Mouse (Mus musculus) hindbrain, embryonic 15.5 days (tissue): ENCODE data around the gene Hoxd1. TPM values are rescaled to one million over a fixed set of nuclear protein-coding genes. Genes with fewer than 3 reads are reported as not detected.

Experiments
- ATAC-seq: fragments of 200-750 bp; cut with Nextera tagmentation; 2 replicates; pipeline ENCODE4 v1.8.0; 2017; ENCODE audit warnings: low read depth, moderate number of reproducible peaks, moderate TSS enrichment; ENCODE audit not compliant: low FRiP score
- H3K27ac ChIP-seq: fragments of 300-500 bp; sonication (generic); replicated peaks from 2 replicates; pipeline ENCODE4 v1.5.1; 2015; ENCODE audit warnings: mild to moderate bottlenecking, inconsistent platforms
- H3K27me3 ChIP-seq: fragments of 300-500 bp; sonication (generic); 2 replicates; pipeline ENCODE4 v1.6.1; 2015; ENCODE audit warnings: control low read depth, inconsistent platforms
- H3K36me3 ChIP-seq: fragments of 300-500 bp; sonication (generic); 2 replicates; pipeline ENCODE4 v1.6.1; 2015; ENCODE audit warnings: control low read depth, inconsistent platforms
- H3K4me1 ChIP-seq: fragments of 300-500 bp; sonication (generic); replicated peaks from 2 replicates; pipeline ENCODE4 v1.6.1; 2015; ENCODE audit warnings: control low read depth, inconsistent platforms
- H3K4me2 ChIP-seq: fragments of 300-500 bp; sonication (generic); 2 replicates; pipeline ENCODE4 v1.6.1; 2015; ENCODE audit warnings: moderate library complexity, mild to moderate bottlenecking, inconsistent platforms
- H3K4me3 ChIP-seq: fragments of 300-500 bp; sonication (generic); 2 replicates; pipeline ENCODE4 v1.5.1; 2015; ENCODE audit warnings: mild to moderate bottlenecking, inconsistent platforms
- H3K9ac ChIP-seq: fragments of 300-500 bp; sonication (generic); 2 replicates; pipeline ENCODE4 v1.6.1; 2015; ENCODE audit warnings: inconsistent platforms
- H3K9me3 ChIP-seq: fragments of 300-500 bp; sonication (generic); 2 replicates; pipeline ENCODE4 v1.6.1; 2016; ENCODE audit warnings: control low read depth, inconsistent platforms
- WGBS: fragments of 180-500 bp; shearing (Covaris S2); methylation state at CpG from one replicate; pipeline ENCODE4 v1.1.7; 2015; 5-methylcytosine and 5-hydroxymethylcytosine counted together
- polyA plus RNA-seq: library from polyadenylated mRNA; unstranded; fragments of >200 nt; fragmentation: Nextera tagmentation; extraction: Ambion mirVana; gene quantifications from 2 replicates; pipeline ENCODE4 v1.2.1, GENCODE M21; 2015

Gene Hoxd1
- polyA plus RNA-seq, 1 experiment from 2014 or later, result 1.2 TPM

DNA sequence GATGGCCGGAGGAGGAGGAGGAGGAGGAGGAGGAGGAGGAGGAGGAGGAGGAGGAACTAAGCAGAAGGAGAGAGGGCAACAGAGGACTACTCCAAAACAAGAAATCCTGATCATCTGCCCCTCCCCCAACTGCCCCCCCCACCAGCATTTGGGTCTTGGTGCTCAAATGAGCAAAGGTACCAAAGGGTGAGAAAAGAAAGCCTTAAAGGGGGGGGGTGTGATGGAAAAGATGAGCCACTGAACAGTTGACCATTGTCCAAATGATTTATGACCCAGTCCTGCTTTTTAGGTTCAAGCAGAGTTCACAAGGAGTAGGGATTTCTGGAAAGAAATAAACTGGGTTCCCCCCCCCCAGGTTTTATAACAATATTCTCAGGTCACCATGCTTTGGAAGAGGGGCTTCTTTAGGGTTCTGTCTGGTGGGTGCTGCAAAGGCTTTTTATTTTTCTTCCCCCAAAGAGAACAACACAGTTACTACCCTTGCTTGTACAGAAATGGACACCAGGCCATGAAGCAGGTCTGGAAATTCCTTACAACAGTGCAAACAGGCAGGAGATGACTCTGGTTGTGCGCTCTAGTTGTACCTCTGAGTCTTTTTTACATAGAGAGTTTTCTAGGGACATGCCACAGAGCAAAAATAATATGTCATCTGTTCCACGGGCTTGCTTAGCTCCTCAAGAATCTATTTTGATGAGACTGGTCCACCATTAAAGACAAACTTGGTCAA is 21.4 kb upstream of the Hoxd1 start:
- WGBS, result 26% methylated on average over 2 of the region's 3 CpGs
- peaks cover 21% of the 10 kb centered on the region for H3K4me1 ChIP-seq
- no peak overlapping the region for H3K9ac ChIP-seq
- no peaks in the 10 kb centered on the region for H3K9me3 ChIP-seq
- H3K36me3 ChIP-seq, result no peaks in the 10 kb centered on the region
- peaks cover 44% of the 10 kb centered on the region for H3K27me3 ChIP-seq
- peak overlapping the region; percentile 31 for H3K4me2 ChIP-seq
- H3K27ac ChIP-seq, result peak overlapping the region; percentile 65
- H3K4me3 ChIP-seq, result no peak overlapping the region
- ATAC-seq, result no peak

DNA sequence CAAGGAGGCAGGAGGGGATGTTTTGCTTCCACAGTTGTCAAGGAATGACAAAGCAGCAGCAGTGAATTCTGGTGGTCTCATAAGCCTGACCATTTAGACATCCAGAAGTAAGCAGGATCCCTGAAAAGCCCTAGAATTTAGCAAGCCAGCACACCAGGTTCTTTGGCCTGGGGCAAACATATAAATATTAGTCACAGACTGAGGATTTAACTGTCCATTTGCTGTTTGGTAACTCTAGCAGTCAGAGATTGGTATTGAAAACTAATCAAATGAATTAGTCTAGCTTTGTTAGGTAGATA is 20.9 kb upstream of the Hoxd1 start:
- Histone ChIP-seq H3K4me2 (peak overlapping the region; percentile 31), H3K9me3 (no peaks in the 10 kb centered on the region), H3K27me3 (peaks cover 44% of the 10 kb centered on the region), H3K9ac (no peak overlapping the region), H3K4me3 (no peak overlapping the region), H3K4me1 (peaks cover 24% of the 10 kb centered on the region), H3K36me3 (no peaks in the 10 kb centered on the region), H3K27ac (peak overlapping the region; percentile 65)
- ATAC-seq, result no peak

DNA sequence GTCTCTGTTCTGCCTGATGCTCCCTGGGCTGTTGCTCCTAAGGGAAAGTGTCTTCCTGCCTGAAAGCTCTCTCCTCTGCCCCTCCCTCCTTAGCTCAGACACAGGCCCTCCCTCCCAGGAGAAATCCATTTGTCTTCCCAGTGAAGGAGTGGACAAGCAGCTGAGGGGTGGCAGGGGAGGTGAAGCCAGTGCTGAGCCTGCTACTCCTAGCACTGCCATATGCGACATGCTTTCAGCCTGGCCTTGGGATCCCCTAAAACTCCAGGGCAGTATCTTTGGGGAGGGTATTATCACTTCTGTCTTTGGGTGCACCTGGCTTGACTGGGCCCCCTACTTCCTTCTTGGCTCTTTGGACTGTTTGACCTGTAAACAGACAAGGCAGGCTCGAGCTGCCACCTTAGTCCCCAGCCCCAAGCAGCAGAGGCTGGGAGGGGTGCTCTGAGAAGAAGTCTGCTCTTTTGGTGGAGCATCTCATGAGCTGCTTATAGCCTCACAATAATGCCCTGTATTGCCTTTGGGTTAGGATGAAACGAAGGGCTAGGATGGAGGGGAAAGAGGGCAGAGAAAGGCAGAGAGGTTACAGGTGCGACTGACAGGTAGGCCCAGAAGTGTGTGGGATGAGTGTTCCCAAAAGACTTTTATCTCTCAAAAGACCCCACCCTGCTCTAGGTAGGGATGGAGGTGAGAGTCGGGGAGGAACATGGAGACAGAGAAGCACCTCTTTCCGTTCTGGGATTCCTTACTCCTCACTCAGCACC is 17.1 kb upstream of the Hoxd1 start:
- Histone ChIP-seq H3K36me3 (no peaks in the 10 kb centered on the region), H3K9ac (peak overlapping the region; percentile 53), H3K4me3 (peak overlapping the region; percentile 32), H3K27ac (peak overlapping the region; percentile 85), H3K27me3 (peaks cover 40% of the 10 kb centered on the region), H3K4me2 (peak overlapping the region; percentile 64), H3K4me1 (peaks cover 37% of the 10 kb centered on the region), H3K9me3 (no peaks in the 10 kb centered on the region)
- WGBS, result 3% methylated on average over 6 of the region's 6 CpGs
- 0 out of 2 replicates have a peak, but pooled peaks have one; percentile 6 for ATAC-seq

DNA sequence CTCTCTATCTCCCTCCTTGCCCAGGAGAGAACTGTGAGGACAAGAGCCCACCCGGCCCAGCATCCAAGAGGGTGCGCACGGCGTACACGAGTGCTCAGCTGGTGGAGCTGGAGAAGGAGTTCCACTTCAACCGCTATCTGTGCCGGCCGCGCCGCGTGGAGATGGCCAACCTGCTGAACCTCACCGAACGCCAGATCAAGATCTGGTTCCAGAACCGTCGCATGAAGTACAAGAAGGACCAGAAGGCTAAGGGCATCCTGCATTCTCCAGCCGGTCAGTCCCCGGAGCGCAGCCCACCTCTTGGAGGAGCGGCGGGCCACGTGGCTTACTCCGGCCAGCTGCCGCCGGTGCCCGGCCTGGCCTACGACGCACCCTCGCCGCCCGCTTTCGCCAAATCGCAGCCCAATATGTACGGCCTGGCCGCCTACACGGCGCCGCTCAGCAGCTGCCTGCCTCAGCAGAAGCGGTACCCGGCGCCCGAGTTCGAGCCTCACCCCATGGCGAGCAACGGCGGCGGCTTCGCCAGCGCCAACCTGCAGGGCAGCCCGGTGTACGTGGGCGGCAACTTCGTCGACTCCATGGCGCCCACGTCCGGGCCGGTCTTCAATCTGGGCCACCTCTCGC is 16.4 kb upstream of the Hoxd1 start:
- Histone ChIP-seq H3K4me2 (peak overlapping the region; percentile 64), H3K27me3 (peaks cover 44% of the 10 kb centered on the region), H3K9ac (peak overlapping the region; percentile 53), H3K27ac (peak overlapping the region; percentile 85), H3K9me3 (no peaks in the 10 kb centered on the region), H3K36me3 (no peaks in the 10 kb centered on the region), H3K4me3 (peak overlapping the region; percentile 32), H3K4me1 (peaks cover 35% of the 10 kb centered on the region)
- no peak for ATAC-seq
- WGBS, result under 1% methylated on average over 58 of the region's 58 CpGs

DNA sequence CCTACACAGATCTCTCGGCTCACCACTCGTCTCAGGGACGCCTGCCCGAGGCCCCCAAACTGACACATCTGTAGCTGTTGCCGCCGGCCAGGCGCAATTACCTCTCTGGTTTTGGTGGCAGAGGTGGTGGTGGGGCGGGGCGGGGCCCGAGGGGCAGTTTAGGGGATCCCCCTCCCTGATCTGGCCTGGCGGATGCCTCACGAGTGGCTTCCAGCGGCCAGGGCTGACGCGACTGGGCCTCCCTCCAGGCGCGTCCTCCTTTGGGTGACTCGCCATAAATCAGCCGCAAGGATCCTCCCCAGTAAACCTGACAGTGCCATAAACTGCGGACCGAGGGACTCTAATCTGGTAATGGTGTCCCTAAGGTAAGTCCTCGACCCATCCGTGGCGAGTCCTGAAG is 15.8 kb upstream of the Hoxd1 start:
- no peak for ATAC-seq
- peaks cover 29% of the 10 kb centered on the region for H3K4me1 ChIP-seq
- peaks cover 44% of the 10 kb centered on the region for H3K27me3 ChIP-seq
- no peaks in the 10 kb centered on the region for H3K36me3 ChIP-seq
- H3K9me3 ChIP-seq, result no peaks in the 10 kb centered on the region
- H3K27ac ChIP-seq, result peak overlapping the region; percentile 85
- WGBS, result 2% methylated on average over 24 of the region's 24 CpGs
- H3K4me2 ChIP-seq, result peak overlapping the region; percentile 64
- peak overlapping the region; percentile 53 for H3K9ac ChIP-seq
- peak overlapping the region; percentile 32 for H3K4me3 ChIP-seq

DNA sequence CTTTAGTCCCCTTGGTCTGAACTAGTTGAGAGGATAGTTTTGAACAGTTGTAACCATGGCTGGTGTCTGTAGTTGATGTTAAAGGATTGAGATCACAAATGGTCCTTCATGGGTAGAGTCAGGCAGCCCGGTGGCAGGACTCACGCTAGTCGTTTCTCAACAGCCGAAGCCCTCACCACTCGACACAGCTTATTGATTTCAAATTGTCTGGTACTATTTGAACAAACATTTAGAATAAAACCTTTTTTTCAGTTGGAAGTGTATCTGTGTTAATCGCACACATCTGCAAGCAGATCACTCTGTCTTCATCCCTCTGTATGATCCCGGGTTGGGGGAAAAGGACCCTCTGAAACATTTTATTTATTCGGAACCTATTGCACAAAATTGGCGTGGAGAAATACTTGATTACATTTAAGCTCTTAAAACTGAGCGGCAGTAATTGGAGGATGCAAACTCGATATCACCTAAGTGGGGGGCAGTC is 15.1 kb upstream of the Hoxd1 start:
- peak overlapping the region; percentile 64 for H3K4me2 ChIP-seq
- H3K36me3 ChIP-seq, result no peaks in the 10 kb centered on the region
- 6% methylated on average over 11 of the region's 11 CpGs for WGBS
- peaks cover 33% of the 10 kb centered on the region for H3K4me1 ChIP-seq
- H3K9me3 ChIP-seq, result no peaks in the 10 kb centered on the region
- H3K9ac ChIP-seq, result peak overlapping the region; percentile 53
- peak overlapping the region; percentile 85 for H3K27ac ChIP-seq
- peak overlapping the region; percentile 32 for H3K4me3 ChIP-seq
- no peak for ATAC-seq
- H3K27me3 ChIP-seq, result peaks cover 44% of the 10 kb centered on the region

DNA sequence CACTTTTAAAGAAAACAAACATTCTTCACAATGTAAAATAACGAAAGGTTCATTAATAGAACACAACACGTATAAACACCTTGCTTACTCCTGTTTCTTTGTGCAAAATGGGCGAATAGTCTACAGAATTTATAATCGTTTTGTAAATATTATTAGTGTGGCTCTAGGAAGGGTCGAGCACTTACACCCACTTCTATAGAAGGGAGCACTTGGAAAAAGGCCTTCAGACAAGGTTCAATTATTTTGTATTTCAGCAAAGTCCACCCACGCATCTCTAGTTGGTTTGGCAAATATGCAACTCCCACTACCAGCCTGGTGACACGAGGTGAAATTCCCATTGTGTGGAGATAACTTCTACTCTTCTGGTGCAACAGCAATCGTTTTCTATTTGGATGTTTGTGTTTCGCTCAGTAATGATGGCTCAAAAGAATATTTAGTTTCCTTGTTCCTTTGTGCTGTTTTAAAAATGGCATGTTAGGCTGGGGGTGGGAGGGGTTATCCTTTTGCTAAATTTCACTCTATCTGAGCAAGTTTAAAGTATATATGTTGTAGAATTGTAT is 14.3 kb upstream of the Hoxd1 start:
- peak overlapping the region; percentile 32 for H3K4me3 ChIP-seq
- peak overlapping the region; percentile 85 for H3K27ac ChIP-seq
- H3K27me3 ChIP-seq, result peaks cover 41% of the 10 kb centered on the region
- ATAC-seq, result no peak
- H3K4me2 ChIP-seq, result peak overlapping the region; percentile 64
- no peaks in the 10 kb centered on the region for H3K36me3 ChIP-seq
- H3K9me3 ChIP-seq, result no peaks in the 10 kb centered on the region
- peak overlapping the region; percentile 53 for H3K9ac ChIP-seq
- H3K4me1 ChIP-seq, result peaks cover 40% of the 10 kb centered on the region
- WGBS, result 5% methylated on average over 9 of the region's 9 CpGs

DNA sequence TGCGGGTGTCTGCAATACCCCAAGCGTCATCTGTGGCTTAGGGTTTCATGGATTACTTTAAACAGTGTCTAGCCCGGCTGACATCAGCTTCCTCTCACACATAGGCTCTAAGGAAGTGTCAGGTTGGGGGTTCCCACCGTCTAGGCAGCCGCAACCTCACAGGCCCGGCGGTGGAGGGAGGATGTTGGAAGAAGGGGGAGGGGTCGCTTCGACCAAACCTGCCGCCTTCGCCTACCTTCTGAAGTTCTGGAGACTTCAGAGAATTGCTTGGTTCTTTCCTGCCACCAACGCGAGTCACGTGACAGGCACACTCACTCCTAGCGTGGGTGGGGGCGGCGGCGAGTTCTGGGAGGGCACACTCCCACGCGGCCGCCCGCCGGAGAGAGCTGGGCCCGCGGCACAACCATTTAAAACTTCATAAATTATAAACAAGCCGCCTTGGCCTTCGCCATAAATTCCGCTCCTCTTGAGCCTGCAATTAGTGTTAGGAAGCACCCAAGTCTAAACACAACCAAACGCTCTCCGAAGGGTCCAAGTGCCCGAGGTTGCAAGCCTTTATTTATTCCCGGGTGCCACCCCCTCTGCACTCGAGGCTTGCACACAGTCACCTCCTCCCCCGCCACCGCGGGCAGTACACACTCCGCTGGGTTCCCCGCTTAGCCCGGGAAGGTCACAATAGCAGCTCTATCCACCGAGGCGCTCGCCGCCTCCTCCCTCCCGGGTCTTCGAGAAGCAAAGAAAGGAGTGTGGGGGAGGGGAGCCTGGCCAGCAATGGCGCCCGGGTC is 13.3 kb upstream of the Hoxd1 start:
- no peaks in the 10 kb centered on the region for H3K9me3 ChIP-seq
- H3K27me3 ChIP-seq, result peaks cover 38% of the 10 kb centered on the region
- peak overlapping the region; percentile 64 for H3K4me2 ChIP-seq
- H3K27ac ChIP-seq, result peak overlapping the region; percentile 85
- peaks cover 40% of the 10 kb centered on the region for H3K4me1 ChIP-seq
- peak overlapping the region; percentile 53 for H3K9ac ChIP-seq
- peak; percentile 83 for ATAC-seq
- no peaks in the 10 kb centered on the region for H3K36me3 ChIP-seq
- H3K4me3 ChIP-seq, result peak overlapping the region; percentile 32
- under 1% methylated on average over 47 of the region's 47 CpGs for WGBS

DNA sequence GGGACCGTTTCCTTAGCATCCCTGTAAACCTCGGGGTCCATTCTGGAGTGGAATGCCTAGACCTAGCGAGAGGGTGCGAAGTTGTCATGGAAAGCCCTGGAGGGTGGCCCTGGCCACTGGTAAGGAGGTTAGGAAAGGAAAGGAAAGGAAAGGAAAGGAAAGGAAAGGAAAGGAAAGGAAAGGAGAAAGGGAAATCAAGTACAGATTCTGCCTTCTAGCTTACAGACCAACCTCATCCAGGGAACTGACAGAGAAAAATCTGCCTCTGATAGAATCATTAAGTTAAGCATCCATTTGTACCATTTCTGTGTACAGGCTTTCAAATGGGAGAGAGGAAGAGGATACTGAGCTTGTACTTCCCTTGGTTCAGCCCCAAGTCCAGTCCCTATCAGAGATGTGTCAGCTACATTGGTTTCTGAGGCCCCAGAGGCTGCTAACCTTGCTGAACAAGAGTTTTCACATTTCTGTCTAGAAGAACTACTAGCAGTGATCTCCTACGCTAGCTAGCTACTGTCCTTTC is 12.0 kb upstream of the Hoxd1 start:
- ATAC-seq, result no peak
- Histone ChIP-seq H3K4me3 (peak overlapping the region; percentile 32; the same call in 1 of the 2 replicates), H3K36me3 (no peaks in the 10 kb centered on the region), H3K4me1 (peaks cover 32% of the 10 kb centered on the region), H3K4me2 (peak overlapping the region; percentile 64), H3K27ac (peak overlapping the region; percentile 85), H3K27me3 (peaks cover 37% of the 10 kb centered on the region), H3K9me3 (no peaks in the 10 kb centered on the region), H3K9ac (no peak overlapping the region)
- 22% methylated on average over 5 of the region's 5 CpGs for WGBS

DNA sequence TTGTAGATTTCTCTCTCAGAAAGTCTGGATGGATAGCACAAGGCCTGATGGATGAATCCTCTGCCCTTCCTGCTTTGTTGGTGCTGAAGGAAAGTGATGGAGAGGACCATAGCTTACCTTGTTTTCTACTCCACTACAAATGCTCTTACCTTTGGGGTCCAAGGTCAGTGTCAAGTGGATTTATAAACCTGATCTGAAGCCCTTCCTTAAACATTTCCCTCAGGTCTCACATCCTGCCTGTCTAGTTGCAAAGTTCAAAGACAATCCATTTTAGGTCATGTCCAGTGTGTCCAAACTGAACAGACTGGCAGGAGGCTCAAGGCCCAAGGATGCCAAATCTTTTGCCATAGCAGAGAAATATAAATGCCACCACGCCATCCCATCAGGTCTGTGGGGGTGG is 10.9 kb upstream of the Hoxd1 start:
- Histone ChIP-seq H3K4me2 (no peak overlapping the region), H3K9ac (no peak overlapping the region), H3K4me3 (no peak overlapping the region), H3K27me3 (peaks cover 37% of the 10 kb centered on the region), H3K4me1 (peaks cover 25% of the 10 kb centered on the region), H3K9me3 (no peaks in the 10 kb centered on the region), H3K27ac (0 out of 2 replicates have a peak overlapping the region, but pooled peaks have one; percentile 30), H3K36me3 (no peaks in the 10 kb centered on the region)
- 67% methylated on average over 1 of the region's 1 CpGs for WGBS
- no peak for ATAC-seq
